Mouse (Mus musculus): ENCODE data around the gene Ptpn23. TPM values are rescaled to one million over a fixed set of nuclear protein-coding genes. Genes with fewer than 3 reads are reported as not detected.
"Not testable (repeated sequence)": the region's sequence is repeated elsewhere in the genome, so short reads cannot be mapped to it uniquely, and the experiment has no call there.

The Ptpn23 gene
- polyA plus RNA-seq, 1 experiment = 32.4 TPM

GRCm38 (mm10) chr9:110379361-110379760, 28.7 kb downstream of the Ptpn23 start:
- H3ac ChIP-seq (ENCODE audit: control insufficient read depth, insufficient read length, low read depth) = no peak overlapping the region
- H3K4me3 ChIP-seq (ENCODE audit: insufficient read depth, poor library complexity, severe bottlenecking) = no peak overlapping the region
- TF ChIP-seq CEBPB (IDR thresholded peaks at IDR 0.05; ENCODE audit: low read depth) (no peak), CTCF (IDR thresholded peaks at IDR 0.05; ENCODE audit: control insufficient read depth, insufficient read depth, insufficient read length) (no peak), MYOD1 (IDR thresholded peaks at IDR 0.05; ENCODE audit: control insufficient read depth, insufficient read length, low read depth) (no peak), USF1 (IDR thresholded peaks at IDR 0.05; ENCODE audit: low read depth) (no peak), MYOG (IDR thresholded peaks at IDR 0.05; ENCODE audit: control insufficient read depth, extremely low read depth, insufficient read length) (no peak), FOSL1 (IDR thresholded peaks at IDR 0.05; ENCODE audit: insufficient read depth, low read length, poor library complexity, severe bottlenecking) (no peak), MAX (IDR thresholded peaks at IDR 0.05) (no peak)
- no peaks in the 10 kb centered on the region for H3K79me3 ChIP-seq (ENCODE audit: low read depth)
- H3K27me3 ChIP-seq (ENCODE audit: control insufficient read depth, insufficient read depth, insufficient read length) = no peaks in the 10 kb centered on the region
- peaks cover 11% of the 10 kb centered on the region for H3K36me3 ChIP-seq (ENCODE audit: control insufficient read depth, insufficient read depth)
- no peaks in the 10 kb centered on the region for H3K79me2 ChIP-seq (ENCODE audit: control insufficient read depth, insufficient read depth)

GRCm38 (mm10) chr9:110377655-110378054, 30.4 kb downstream of the Ptpn23 start:
- H3K4me3 ChIP-seq (ENCODE audit: insufficient read depth, poor library complexity, severe bottlenecking); H3K79me2 ChIP-seq (ENCODE audit: control insufficient read depth, insufficient read depth); H3ac ChIP-seq (ENCODE audit: control insufficient read depth, insufficient read length, low read depth); H3K27me3 ChIP-seq (ENCODE audit: control insufficient read depth, insufficient read depth, insufficient read length); H3K79me3 ChIP-seq (ENCODE audit: low read depth): not testable (repeated sequence)
- H3K36me3 ChIP-seq (ENCODE audit: control insufficient read depth, insufficient read depth) = peaks cover 12% of the 10 kb centered on the region

GRCm38 (mm10) chr9:110375668-110376067, 32.3 kb downstream of the Ptpn23 start:
- H3ac ChIP-seq (ENCODE audit: control insufficient read depth, insufficient read length, low read depth) = no peak overlapping the region
- no peaks in the 10 kb centered on the region for H3K79me3 ChIP-seq (ENCODE audit: low read depth)
- H3K4me3 ChIP-seq (ENCODE audit: insufficient read depth, poor library complexity, severe bottlenecking) = no peak overlapping the region
- TF ChIP-seq MYOG (IDR thresholded peaks at IDR 0.05; ENCODE audit: control insufficient read depth, extremely low read depth, insufficient read length) (no peak), CTCF (IDR thresholded peaks at IDR 0.05; ENCODE audit: control insufficient read depth, insufficient read depth, insufficient read length) (no peak), USF1 (IDR thresholded peaks at IDR 0.05; ENCODE audit: low read depth) (no peak), MYOD1 (IDR thresholded peaks at IDR 0.05; ENCODE audit: control insufficient read depth, insufficient read length, low read depth) (no peak), CEBPB (IDR thresholded peaks at IDR 0.05; ENCODE audit: low read depth) (no peak), FOSL1 (IDR thresholded peaks at IDR 0.05; ENCODE audit: insufficient read depth, low read length, poor library complexity, severe bottlenecking) (no peak), MAX (IDR thresholded peaks at IDR 0.05) (no peak)
- peaks cover 12% of the 10 kb centered on the region for H3K36me3 ChIP-seq (ENCODE audit: control insufficient read depth, insufficient read depth)
- H3K79me2 ChIP-seq (ENCODE audit: control insufficient read depth, insufficient read depth) = no peaks in the 10 kb centered on the region
- no peaks in the 10 kb centered on the region for H3K27me3 ChIP-seq (ENCODE audit: control insufficient read depth, insufficient read depth, insufficient read length)

GRCm38 (mm10) chr9:110373871-110374270, 34.1 kb downstream of the Ptpn23 start:
- Histone ChIP-seq H3K79me2 (ENCODE audit: control insufficient read depth, insufficient read depth) (no peaks in the 10 kb centered on the region), H3K79me3 (ENCODE audit: low read depth) (no peaks in the 10 kb centered on the region), H3ac (ENCODE audit: control insufficient read depth, insufficient read length, low read depth) (no peak overlapping the region), H3K27me3 (ENCODE audit: control insufficient read depth, insufficient read depth, insufficient read length) (no peaks in the 10 kb centered on the region), H3K36me3 (ENCODE audit: control insufficient read depth, insufficient read depth) (peaks cover 12% of the 10 kb centered on the region), H3K4me3 (ENCODE audit: insufficient read depth, poor library complexity, severe bottlenecking) (no peak overlapping the region)
- TF ChIP-seq CEBPB (IDR thresholded peaks at IDR 0.05; ENCODE audit: low read depth) (no peak), MYOD1 (IDR thresholded peaks at IDR 0.05; ENCODE audit: control insufficient read depth, insufficient read length, low read depth) (no peak), MYOG (IDR thresholded peaks at IDR 0.05; ENCODE audit: control insufficient read depth, extremely low read depth, insufficient read length) (no peak), USF1 (IDR thresholded peaks at IDR 0.05; ENCODE audit: low read depth) (no peak), FOSL1 (IDR thresholded peaks at IDR 0.05; ENCODE audit: insufficient read depth, low read length, poor library complexity, severe bottlenecking) (no peak), MAX (IDR thresholded peaks at IDR 0.05) (no peak), CTCF (IDR thresholded peaks at IDR 0.05; ENCODE audit: control insufficient read depth, insufficient read depth, insufficient read length) (no peak)

GRCm38 (mm10) chr9:110369860-110370259, 38.2 kb downstream of the Ptpn23 start:
- Histone ChIP-seq H3K36me3 (ENCODE audit: control insufficient read depth, insufficient read depth) (peaks cover 12% of the 10 kb centered on the region), H3K79me3 (ENCODE audit: low read depth) (no peaks in the 10 kb centered on the region), H3K4me3 (ENCODE audit: insufficient read depth, poor library complexity, severe bottlenecking) (no peak overlapping the region), H3K79me2 (ENCODE audit: control insufficient read depth, insufficient read depth) (no peaks in the 10 kb centered on the region), H3ac (ENCODE audit: control insufficient read depth, insufficient read length, low read depth) (no peak overlapping the region), H3K27me3 (ENCODE audit: control insufficient read depth, insufficient read depth, insufficient read length) (no peaks in the 10 kb centered on the region)
- TF ChIP-seq FOSL1 (IDR thresholded peaks at IDR 0.05; ENCODE audit: insufficient read depth, low read length, poor library complexity, severe bottlenecking) (no peak), CTCF (IDR thresholded peaks at IDR 0.05; ENCODE audit: control insufficient read depth, insufficient read depth, insufficient read length) (no peak), MYOG (IDR thresholded peaks at IDR 0.05; ENCODE audit: control insufficient read depth, extremely low read depth, insufficient read length) (no peak), MYOD1 (IDR thresholded peaks at IDR 0.05; ENCODE audit: control insufficient read depth, insufficient read length, low read depth) (no peak), CEBPB (IDR thresholded peaks at IDR 0.05; ENCODE audit: low read depth) (no peak)

- H3K36me3 ChIP-seq (ENCODE audit: control insufficient read depth, insufficient read depth) = peaks cover 3% of the 10 kb centered on the region
- TF ChIP-seq MAX (IDR thresholded peaks at IDR 0.05) (no peak), CEBPB (IDR thresholded peaks at IDR 0.05; ENCODE audit: low read depth) (peak; percentile 37)
- H3K27me3 ChIP-seq (ENCODE audit: control insufficient read depth, insufficient read depth, insufficient read length) = no peaks in the 10 kb centered on the region
- H3ac ChIP-seq (ENCODE audit: control insufficient read depth, insufficient read length, low read depth) = no peak overlapping the region
- H3K79me2 ChIP-seq (ENCODE audit: control insufficient read depth, insufficient read depth) = no peaks in the 10 kb centered on the region
- no peaks in the 10 kb centered on the region for H3K79me3 ChIP-seq (ENCODE audit: low read depth)
- no peak overlapping the region for H3K4me3 ChIP-seq (ENCODE audit: insufficient read depth, poor library complexity, severe bottlenecking)
These were observed 41.3 kb downstream of the Ptpn23 start for GRCm38 (mm10) chr9:110366746-110367145.
